Mouse (Mus musculus) stomach, embryonic 16.5 days (tissue): ENCODE data around the gene Ccdc39. TPM values are rescaled to one million over a fixed set of nuclear protein-coding genes. Genes with fewer than 3 reads are reported as not detected.

Experiments used
- ATAC-seq: fragments of 200-750 bp; cut with Nextera tagmentation; 2 replicates; pipeline ENCODE4 v1.8.0; 2017; ENCODE audit warnings: moderate number of reproducible peaks, moderate TSS enrichment; ENCODE audit not compliant: insufficient read depth, low FRiP score
- H3K27ac ChIP-seq: fragments of 300-500 bp; sonication (generic); 2 replicates; pipeline ENCODE4 v1.5.1; 2014; ENCODE audit warnings: low read length
- H3K27me3 ChIP-seq: fragments of 300-500 bp; sonication (generic); 2 replicates; pipeline ENCODE4 v1.6.1; 2014; ENCODE audit warnings: low read length, control low read depth, mixed read lengths; ENCODE audit not compliant: control insufficient read depth, insufficient read depth
- H3K36me3 ChIP-seq: fragments of 300-500 bp; sonication (generic); 2 replicates; pipeline ENCODE4 v1.6.1; 2014; ENCODE audit warnings: low read length; ENCODE audit not compliant: control insufficient read depth, insufficient read depth
- H3K4me1 ChIP-seq: fragments of 300-500 bp; sonication (generic); 2 replicates; pipeline ENCODE4 v1.6.1; 2014; ENCODE audit warnings: low read length, control low read depth, mixed read lengths; ENCODE audit not compliant: control insufficient read depth, insufficient read depth
- H3K4me2 ChIP-seq: fragments of 300-500 bp; sonication (generic); 2 replicates; pipeline ENCODE4 v1.6.1; 2014; ENCODE audit warnings: low read depth, low read length, mixed read lengths
- H3K4me3 ChIP-seq: fragments of 300-500 bp; sonication (generic); replicated peaks from 2 replicates; pipeline ENCODE4 v1.5.1; 2014; ENCODE audit warnings: mild to moderate bottlenecking, low read length
- H3K9ac ChIP-seq: fragments of 300-500 bp; sonication (generic); 2 replicates; pipeline ENCODE4 v1.6.1; 2014; ENCODE audit warnings: low read length
- H3K9me3 ChIP-seq: fragments of 300-500 bp; sonication (generic); replicated peaks from 2 replicates; pipeline ENCODE4 v1.6.1; 2016; ENCODE audit warnings: low read length, control low read depth; ENCODE audit not compliant: control insufficient read depth
- WGBS: fragments of 180-500 bp; shearing (Covaris S2); extraction: QIAGEN DNeasy Blood & Tissue Kit; methylation state at CpG from one replicate; pipeline ENCODE4 v1.1.7; 2014; 5-methylcytosine and 5-hydroxymethylcytosine counted together
- polyA plus RNA-seq: library from polyadenylated mRNA; unstranded; fragments of >200 nt; fragmentation: Nextera tagmentation; extraction: Ambion mirVana; gene quantifications from 2 replicates; pipeline ENCODE4 v1.2.1, GENCODE M21; 2015

Ccdc39 gene
- polyA plus RNA-seq, 1 experiment from 2014 or later: 2.8 TPM

- H3K4me2 ChIP-seq: no peak overlapping the region
- no peak for ATAC-seq
- H3K9me3 ChIP-seq: no peaks in the 10 kb centered on the region
- H3K4me1 ChIP-seq: no peaks in the 10 kb centered on the region
- H3K36me3 ChIP-seq: no peaks in the 10 kb centered on the region
- no peak overlapping the region for H3K27ac ChIP-seq
- H3K27me3 ChIP-seq: no peaks in the 10 kb centered on the region
- H3K4me3 ChIP-seq: no peak overlapping the region
- no peak overlapping the region for H3K9ac ChIP-seq
Measured at GRCm38 (mm10) chr3:33864000-33864540, 20.0 kb upstream of the Ccdc39 start.

GRCm38 (mm10) chr3:33858939-33859338, 14.8 kb upstream of the Ccdc39 start:
- no peak for ATAC-seq
- H3K9me3 ChIP-seq: no peaks in the 10 kb centered on the region
- no peaks in the 10 kb centered on the region for H3K27me3 ChIP-seq
- no peaks in the 10 kb centered on the region for H3K4me1 ChIP-seq
- no peaks in the 10 kb centered on the region for H3K36me3 ChIP-seq
- H3K4me3 ChIP-seq: no peak overlapping the region
- no peak overlapping the region for H3K9ac ChIP-seq
- no peak overlapping the region for H3K27ac ChIP-seq
- WGBS: 75% methylated on average over 3 of the region's 3 CpGs
- no peak overlapping the region for H3K4me2 ChIP-seq

- Histone ChIP-seq H3K4me3 (no peak overlapping the region), H3K9me3 (no peaks in the 10 kb centered on the region), H3K9ac (no peak overlapping the region), H3K27me3 (no peaks in the 10 kb centered on the region), H3K36me3 (no peaks in the 10 kb centered on the region), H3K27ac (no peak overlapping the region), H3K4me2 (no peak overlapping the region), H3K4me1 (no peaks in the 10 kb centered on the region)
- WGBS: 61% methylated on average over 1 of the region's 1 CpGs
- ATAC-seq: no peak
Measured at GRCm38 (mm10) chr3:33853062-33853461, 9.0 kb upstream of the Ccdc39 start.

GRCm38 (mm10) chr3:33850856-33851255, 6.7 kb upstream of the Ccdc39 start:
- no peak overlapping the region for H3K27ac ChIP-seq
- no peak overlapping the region for H3K9ac ChIP-seq
- no peak overlapping the region for H3K4me2 ChIP-seq
- 75% methylated on average over 4 of the region's 4 CpGs for WGBS
- no peak overlapping the region for H3K4me3 ChIP-seq
- ATAC-seq: no peak
- H3K4me1 ChIP-seq: no peaks in the 10 kb centered on the region
- H3K27me3 ChIP-seq: no peaks in the 10 kb centered on the region
- H3K36me3 ChIP-seq: no peaks in the 10 kb centered on the region
- no peaks in the 10 kb centered on the region for H3K9me3 ChIP-seq

- H3K4me1 ChIP-seq: peaks cover 3% of the 10 kb centered on the region; the same call in 1 of the 2 replicates
- H3K36me3 ChIP-seq: no peaks in the 10 kb centered on the region
- ATAC-seq: no peak
- no peaks in the 10 kb centered on the region for H3K27me3 ChIP-seq
- H3K9me3 ChIP-seq: no peaks in the 10 kb centered on the region
- H3K27ac ChIP-seq: no peak overlapping the region
- no peak overlapping the region for H3K4me3 ChIP-seq
- no peak overlapping the region for H3K4me2 ChIP-seq
- 61% methylated on average over 6 of the region's 6 CpGs for WGBS
- no peak overlapping the region for H3K9ac ChIP-seq
Measured at GRCm38 (mm10) chr3:33846639-33847038, 2.5 kb upstream of the Ccdc39 start.

- Histone ChIP-seq H3K4me2 (peak overlapping the region; percentile 41), H3K4me1 (no peaks in the 10 kb centered on the region), H3K27ac (no peak overlapping the region), H3K9me3 (no peaks in the 10 kb centered on the region), H3K36me3 (no peaks in the 10 kb centered on the region), H3K4me3 (peak overlapping the region; percentile 30), H3K27me3 (no peaks in the 10 kb centered on the region), H3K9ac (peak overlapping the region; percentile 34; the same call in 1 of the 2 replicates)
- ATAC-seq: no peak
- 40% methylated on average over 10 of the region's 10 CpGs for WGBS
Measured at GRCm38 (mm10) chr3:33838877-33839276, 5.2 kb downstream of the Ccdc39 start.

GRCm38 (mm10) chr3:33836576-33836975, 7.5 kb downstream of the Ccdc39 start:
- H3K4me3 ChIP-seq: no peak overlapping the region
- no peaks in the 10 kb centered on the region for H3K4me1 ChIP-seq
- no peaks in the 10 kb centered on the region for H3K36me3 ChIP-seq
- 79% methylated on average over 13 of the region's 13 CpGs for WGBS
- H3K9me3 ChIP-seq: no peaks in the 10 kb centered on the region
- H3K27me3 ChIP-seq: no peaks in the 10 kb centered on the region
- no peak overlapping the region for H3K9ac ChIP-seq
- ATAC-seq: no peak
- H3K27ac ChIP-seq: no peak overlapping the region
- no peak overlapping the region for H3K4me2 ChIP-seq

GRCm38 (mm10) chr3:33832351-33832750, 11.8 kb downstream of the Ccdc39 start:
- WGBS: 76% methylated on average over 10 of the region's 10 CpGs
- no peaks in the 10 kb centered on the region for H3K36me3 ChIP-seq
- no peak overlapping the region for H3K9ac ChIP-seq
- H3K27ac ChIP-seq: no peak overlapping the region
- H3K27me3 ChIP-seq: no peaks in the 10 kb centered on the region
- no peak for ATAC-seq
- H3K4me3 ChIP-seq: no peak overlapping the region
- H3K9me3 ChIP-seq: no peaks in the 10 kb centered on the region
- no peak overlapping the region for H3K4me2 ChIP-seq
- H3K4me1 ChIP-seq: no peaks in the 10 kb centered on the region

- H3K27me3 ChIP-seq: no peaks in the 10 kb centered on the region
- WGBS: 39% methylated on average over 9 of the region's 9 CpGs
- H3K27ac ChIP-seq: no peak overlapping the region
- H3K9me3 ChIP-seq: no peaks in the 10 kb centered on the region
- no peaks in the 10 kb centered on the region for H3K36me3 ChIP-seq
- no peak overlapping the region for H3K4me2 ChIP-seq
- no peak overlapping the region for H3K9ac ChIP-seq
- no peak for ATAC-seq
- no peak overlapping the region for H3K4me3 ChIP-seq
- no peaks in the 10 kb centered on the region for H3K4me1 ChIP-seq
Measured at GRCm38 (mm10) chr3:33824135-33824946, 19.8 kb downstream of the Ccdc39 start.
